Mouse (Mus musculus): ENCODE measurements around the gene Mipep.

Gene Mipep

DNA sequence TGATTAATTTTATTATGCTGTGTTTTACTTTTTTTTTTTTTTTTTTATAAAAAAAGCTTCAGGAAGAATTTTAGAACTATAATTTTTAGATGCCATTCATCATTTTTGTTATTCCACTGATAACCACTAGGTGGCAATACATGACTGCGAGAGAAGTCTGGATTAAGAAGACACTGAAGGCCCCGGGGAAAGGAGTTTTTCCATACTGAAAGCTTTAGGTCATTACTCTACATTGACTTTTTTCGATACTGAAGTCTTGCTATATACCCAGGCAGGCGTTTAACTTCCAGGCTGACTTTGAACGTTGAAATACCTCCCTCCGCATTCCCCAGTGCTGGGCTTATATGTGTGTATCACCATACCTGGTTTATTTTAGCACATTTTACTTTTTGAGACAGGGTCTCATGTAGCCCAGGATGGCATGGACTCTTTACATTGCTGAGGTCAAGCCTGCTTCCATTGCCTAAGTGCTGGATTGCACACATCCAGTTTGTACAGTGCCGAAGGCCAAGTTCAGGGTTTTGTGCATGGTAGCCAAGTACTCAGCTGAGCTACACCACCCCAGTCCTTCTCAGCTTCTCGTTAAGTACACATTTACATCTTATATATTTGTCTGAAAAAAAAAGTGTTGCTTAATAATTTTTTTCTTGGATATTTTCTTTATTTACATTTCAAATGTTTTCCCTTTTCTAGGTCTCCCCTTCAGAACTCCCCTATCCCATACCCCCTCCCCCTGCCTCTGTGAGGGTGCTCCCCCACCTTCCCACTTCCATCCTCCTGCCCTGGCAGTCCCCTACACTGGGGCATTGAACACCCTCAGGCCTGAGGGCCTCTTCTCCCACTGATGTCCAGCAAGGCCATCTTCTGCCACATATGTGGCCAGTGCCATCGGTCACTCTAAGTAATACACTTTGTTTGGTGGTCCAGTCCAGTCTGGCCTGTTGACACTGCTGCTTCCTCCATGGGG, 15.7 kb downstream of the Mipep start:
- DNase-seq (ENCODE audit: low read depth), result peak; percentile 36

- DNase-seq (ENCODE audit: low read depth), result no peak
These were observed 17.7 kb downstream of the Mipep start for GRCm38 (mm10) chr14:60802026-60802425.

GRCm38 (mm10) chr14:60804978-60805377, 20.6 kb downstream of the Mipep start:
- DNase-seq (ENCODE audit: low read depth), result no peak

DNA sequence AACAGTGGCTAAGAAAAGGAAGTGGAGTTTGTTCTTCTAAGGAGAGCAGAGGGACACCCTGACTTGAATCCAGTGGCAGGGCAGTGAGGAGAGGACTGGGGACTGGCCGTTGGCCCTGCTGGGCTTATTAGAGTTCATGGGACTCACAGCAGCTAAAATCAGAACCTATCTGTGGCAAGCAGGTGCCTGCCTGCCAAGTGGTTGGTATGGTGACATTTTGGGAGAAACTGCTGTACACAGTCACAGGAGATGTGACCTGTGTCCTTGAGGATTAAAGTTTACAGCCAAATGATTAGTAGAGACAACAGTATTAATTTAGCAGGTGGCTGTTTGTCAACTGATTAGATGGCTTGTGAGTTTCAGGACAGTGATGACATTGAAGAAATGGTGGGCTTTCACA, 21.5 kb downstream of the Mipep start:
- DNase-seq (ENCODE audit: low read depth), result no peak

GRCm38 (mm10) chr14:60806891-60807344, 22.5 kb downstream of the Mipep start:
- no peak for DNase-seq (ENCODE audit: low read depth)

GRCm38 (mm10) chr14:60809881-60810280, 25.5 kb downstream of the Mipep start:
- no peak for DNase-seq (ENCODE audit: low read depth)

GRCm38 (mm10) chr14:60811547-60811946, 27.2 kb downstream of the Mipep start:
- DNase-seq (ENCODE audit: low read depth), result no peak

GRCm38 (mm10) chr14:60815098-60815497, 30.7 kb downstream of the Mipep start:
- DNase-seq (ENCODE audit: low read depth), result no peak

- no peak for DNase-seq (ENCODE audit: low read depth)
These were observed 33.7 kb downstream of the Mipep start for GRCm38 (mm10) chr14:60818045-60818444.

GRCm38 (mm10) chr14:60830096-60830495, 45.7 kb downstream of the Mipep start:
- DNase-seq (ENCODE audit: low read depth), result no peak

GRCm38 (mm10) chr14:60836709-60837108, 52.3 kb downstream of the Mipep start:
- no peak for DNase-seq (ENCODE audit: low read depth)

DNA sequence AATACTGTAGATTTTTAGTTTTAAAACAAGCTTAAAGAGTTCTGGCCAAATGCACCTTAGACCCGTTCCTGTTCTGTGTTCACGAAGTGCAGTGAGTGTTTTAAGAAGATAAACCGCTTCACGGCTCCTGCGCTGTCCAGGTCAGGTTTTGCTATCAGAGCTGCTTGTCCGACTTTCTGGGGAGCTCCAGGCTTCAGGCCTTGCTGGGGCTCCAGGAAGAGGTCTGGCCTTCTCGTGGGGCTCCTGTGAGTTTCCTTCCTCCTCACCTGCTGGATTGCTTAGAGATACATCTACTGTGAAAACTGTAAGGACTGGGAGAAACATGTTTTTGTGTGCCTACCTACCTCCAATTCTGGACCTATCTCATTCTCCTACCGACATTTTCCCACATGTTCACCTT, 55.3 kb downstream of the Mipep start:
- no peak for DNase-seq (ENCODE audit: low read depth)

GRCm38 (mm10) chr14:60841977-60842659, 57.7 kb downstream of the Mipep start:
- DNase-seq (ENCODE audit: low read depth), result no peak

- no peak for DNase-seq (ENCODE audit: low read depth)
These were observed 59.2 kb downstream of the Mipep start for GRCm38 (mm10) chr14:60843596-60843995.

GRCm38 (mm10) chr14:60845261-60846045, 61.1 kb downstream of the Mipep start:
- no peak for DNase-seq (ENCODE audit: low read depth)

- no peak for DNase-seq (ENCODE audit: low read depth)
These were observed 61.8 kb downstream of the Mipep start for GRCm38 (mm10) chr14:60846174-60846573.

DNA sequence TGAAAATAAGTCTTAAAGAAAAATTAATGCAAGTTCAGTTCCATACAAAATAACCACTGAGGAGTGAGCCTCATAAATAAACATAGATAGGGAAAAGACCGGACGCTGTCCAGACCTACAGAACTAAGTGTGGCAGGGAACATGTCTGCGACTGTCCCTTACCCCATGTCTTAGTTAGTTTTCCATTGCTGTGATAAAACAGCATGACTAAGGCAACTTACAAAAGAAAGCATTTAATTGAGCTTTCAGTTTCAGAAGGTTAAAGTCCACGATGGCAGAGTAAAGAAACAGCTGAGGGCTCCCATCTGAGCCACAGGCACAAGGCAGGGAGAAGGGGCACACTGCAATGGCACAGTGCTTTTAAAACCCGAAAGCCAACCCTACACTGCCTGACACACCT, 63.8 kb downstream of the Mipep start:
- DNase-seq (ENCODE audit: low read depth), result no peak

DNA sequence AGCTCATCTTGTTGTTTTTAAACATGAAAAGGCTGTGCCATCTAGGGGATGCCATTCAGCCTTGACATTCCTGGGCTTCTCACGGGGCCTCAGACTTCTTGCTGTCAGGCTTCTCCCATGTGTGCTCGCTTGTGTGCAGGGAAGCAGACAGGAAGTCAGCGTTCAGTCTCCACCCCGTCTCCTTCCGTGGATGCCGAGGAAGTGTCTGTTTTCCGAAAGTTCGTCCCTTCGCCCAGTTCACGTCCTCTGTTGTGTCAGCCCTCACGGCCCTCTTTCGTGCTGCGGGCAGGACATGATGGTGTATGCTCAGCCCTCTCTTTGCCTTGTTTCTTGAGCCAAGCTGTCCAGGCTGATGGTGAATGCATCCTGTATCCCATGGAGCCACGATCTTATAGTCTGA, 65.7 kb downstream of the Mipep start:
- no peak for DNase-seq (ENCODE audit: low read depth)

- no peak for DNase-seq (ENCODE audit: low read depth)
These were observed 67.3 kb downstream of the Mipep start for GRCm38 (mm10) chr14:60851632-60852031.

DNA sequence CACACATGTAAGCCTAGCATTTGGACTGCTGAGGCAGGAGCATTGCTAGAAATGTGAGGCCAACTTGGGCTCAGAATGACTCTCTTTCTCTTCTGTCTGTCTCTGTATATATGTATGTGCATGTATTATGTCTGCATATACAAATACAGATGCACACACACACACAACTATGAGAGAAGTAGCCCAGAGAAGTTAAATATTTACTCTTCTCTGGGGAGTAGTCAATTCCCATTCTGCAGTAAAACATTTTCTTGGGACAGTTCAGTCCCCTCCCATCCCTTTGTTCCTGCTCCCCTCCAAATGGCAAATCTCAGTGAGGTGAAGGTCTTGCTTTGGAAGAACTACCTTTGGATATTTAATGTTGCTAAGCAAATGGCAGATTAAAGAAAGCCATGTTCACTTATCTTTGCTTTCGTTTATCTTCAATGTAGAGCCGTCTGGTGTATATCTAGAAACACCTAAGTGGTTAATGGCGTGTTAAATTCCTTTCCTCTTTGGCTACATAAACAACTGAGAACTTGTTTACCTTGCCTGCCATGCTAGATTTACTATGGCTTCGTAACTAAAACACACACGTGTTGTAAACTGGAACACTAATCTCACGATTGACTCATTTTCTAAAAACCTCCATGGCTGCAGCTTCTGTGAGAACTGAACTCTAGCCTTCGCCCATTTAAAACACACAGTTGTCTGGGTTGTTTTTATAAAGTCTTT, 72.0 kb downstream of the Mipep start:
- no peak for DNase-seq (ENCODE audit: low read depth)

- no peak for DNase-seq (ENCODE audit: low read depth)
These were observed 72.5 kb downstream of the Mipep start for GRCm38 (mm10) chr14:60856913-60857300.

- no peak for DNase-seq (ENCODE audit: low read depth)
These were observed 79.0 kb downstream of the Mipep start for GRCm38 (mm10) chr14:60863396-60863795.

All from c-Kit-positive CD71-negative TER-119-negative erythroid progenitor cells, embryonic 14.5 days (primary cell).